Mouse (Mus musculus): ENCODE data around the gene Wipf3. TPM values are rescaled to one million over a fixed set of nuclear protein-coding genes. Genes with fewer than 3 reads are reported as not detected.

Wipf3 gene
- total RNA-seq, 2 experiments from 2014 or later, result not detected

Other genes starting within 250 kb of the Wipf3 start
- not detected in 2 replicates for gene Prr15, start 103.8 kb upstream of the Wipf3 start, total RNA-seq (2015; ENCODE audit: low replicate concordance)
- gene Prr15, start 103.8 kb upstream of the Wipf3 start, total RNA-seq (2017; ENCODE audit: low replicate concordance), result not detected in 2 replicates
- gene Scrn1, start 136.9 kb downstream of the Wipf3 start, total RNA-seq (2015; ENCODE audit: low replicate concordance), result not detected in 2 replicates
- not detected in 2 replicates for gene Scrn1, start 136.9 kb downstream of the Wipf3 start, total RNA-seq (2017; ENCODE audit: low replicate concordance)
- gene Plekha8, start 165.5 kb downstream of the Wipf3 start, total RNA-seq (2015; ENCODE audit: low replicate concordance), result 1.4 and 1.7 TPM in 2 replicates
- gene Plekha8, start 165.5 kb downstream of the Wipf3 start, total RNA-seq (2017; ENCODE audit: low replicate concordance), result 0.90 and 1.1 TPM in 2 replicates
- not detected in 2 replicates for gene Fkbp14, start 167.7 kb downstream of the Wipf3 start, total RNA-seq (2015; ENCODE audit: low replicate concordance)
- 0.64 and 3.4 TPM in 2 replicates for gene Fkbp14, start 167.7 kb downstream of the Wipf3 start, total RNA-seq (2017; ENCODE audit: low replicate concordance)